Mouse (Mus musculus) olfactory bulb, adult 2 months (tissue): ENCODE measurements around the gene Uhrf1bp1. TPM values are rescaled to one million over a fixed set of nuclear protein-coding genes. Genes with fewer than 3 reads are reported as not detected.

ENCODE experiments used
- H3K27ac ChIP-seq: fragments of 200-500 bp; 2 replicates; pipeline ENCODE4 v1.5.1; 2012; ENCODE audit warnings: low read depth, low read length; ENCODE audit not compliant: insufficient read depth
- H3K4me1 ChIP-seq: fragments of 200-500 bp; 2 replicates; pipeline ENCODE4 v1.6.1; 2012; ENCODE audit warnings: low read length; ENCODE audit not compliant: control insufficient read depth, insufficient read depth
- H3K4me3 ChIP-seq: fragments of 200-500 bp; 2 replicates; pipeline ENCODE4 v1.5.1; 2012; ENCODE audit warnings: mild to moderate bottlenecking, low read depth, low read length, moderate library complexity; ENCODE audit not compliant: insufficient read depth
- CTCF ChIP-seq: fragments of 200-500 bp; IDR thresholded peaks from 2 replicates; pipeline ENCODE4 v1.5.1; 2012; ENCODE audit warnings: low read depth, mild to moderate bottlenecking, low read length, moderate library complexity; ENCODE audit not compliant: insufficient read depth
- POLR2A ChIP-seq: fragments of 200-500 bp; IDR thresholded peaks from 2 replicates; pipeline ENCODE4 v1.6.1; 2012; ENCODE audit warnings: mild to moderate bottlenecking, low read depth, low read length, moderate library complexity; ENCODE audit not compliant: insufficient read depth
- WGBS: fragments of 180-500 bp; shearing (Covaris S2); methylation state at CpG from one replicate; pipeline ENCODE4 v1.1.7; 2018; 5-methylcytosine and 5-hydroxymethylcytosine counted together
- polyA plus RNA-seq: library from polyadenylated mRNA; stranded (reverse); fragments of >200 nt; gene quantifications from 2 replicates; pipeline ENCODE4 v1.2.4, GENCODE M21; 2012; ENCODE audit warnings: low replicate concordance; ENCODE audit not compliant: missing spikeins, insufficient read depth, insufficient read length

Uhrf1bp1 gene
- polyA plus RNA-seq, 1 experiment, result not detected

DNA sequence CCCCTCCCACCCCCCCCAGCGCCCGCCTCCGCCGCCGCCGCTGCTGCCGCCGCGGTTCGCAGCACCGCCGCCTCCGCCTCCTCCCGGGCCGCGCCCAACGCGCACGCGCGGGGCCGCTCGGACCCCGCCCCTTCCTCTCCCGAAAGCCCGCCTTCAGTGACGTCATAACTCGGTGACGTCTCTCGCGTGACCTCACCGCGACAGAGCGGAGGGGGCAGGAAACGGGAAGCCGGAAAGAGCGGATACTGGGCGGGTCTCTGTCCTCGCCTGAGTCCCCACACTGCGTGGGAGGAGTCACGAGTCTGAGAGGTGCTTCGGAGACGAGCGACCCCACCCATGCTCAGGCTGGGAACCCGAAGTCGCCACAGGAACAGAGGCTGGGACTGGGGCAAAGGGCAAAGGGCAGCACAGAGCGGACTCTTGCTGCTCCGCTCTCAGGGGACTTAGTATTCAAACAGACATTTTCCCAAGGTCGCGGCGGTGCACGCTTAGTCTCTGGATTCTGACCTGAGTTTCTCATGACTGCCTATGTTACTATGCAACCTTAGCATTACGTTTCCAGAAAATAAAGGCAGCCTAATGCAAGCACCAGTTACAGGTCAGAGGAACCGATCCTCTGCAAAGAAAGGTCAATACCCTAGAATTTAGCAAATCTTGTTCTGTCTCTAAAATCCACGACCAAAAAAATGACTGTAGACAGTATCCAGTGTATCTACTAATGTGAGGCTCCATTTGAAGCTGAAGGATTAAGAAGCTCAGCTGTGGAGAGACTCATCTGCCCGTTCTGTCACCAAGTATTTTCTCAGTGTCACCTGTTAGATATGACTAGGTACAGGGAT is 35.5 kb upstream of the Uhrf1bp1 start, which contains the start of gene D17Wsu92e:
Gene D17Wsu92e (minus strand): TSS at position 81 of the 839 bp plus-strand sequence.
- TF ChIP-seq POLR2A (peak; percentile 93), CTCF (no peak)
- peak within 1 kb of the TSS; percentile 87 for H3K4me3 ChIP-seq
- 2% methylated on average over 56 of the region's 56 CpGs for WGBS
- H3K4me1 ChIP-seq, result peaks cover 13% of the 10 kb centered on the region
- H3K27ac ChIP-seq, result peak within 1 kb of the TSS; percentile 93

DNA sequence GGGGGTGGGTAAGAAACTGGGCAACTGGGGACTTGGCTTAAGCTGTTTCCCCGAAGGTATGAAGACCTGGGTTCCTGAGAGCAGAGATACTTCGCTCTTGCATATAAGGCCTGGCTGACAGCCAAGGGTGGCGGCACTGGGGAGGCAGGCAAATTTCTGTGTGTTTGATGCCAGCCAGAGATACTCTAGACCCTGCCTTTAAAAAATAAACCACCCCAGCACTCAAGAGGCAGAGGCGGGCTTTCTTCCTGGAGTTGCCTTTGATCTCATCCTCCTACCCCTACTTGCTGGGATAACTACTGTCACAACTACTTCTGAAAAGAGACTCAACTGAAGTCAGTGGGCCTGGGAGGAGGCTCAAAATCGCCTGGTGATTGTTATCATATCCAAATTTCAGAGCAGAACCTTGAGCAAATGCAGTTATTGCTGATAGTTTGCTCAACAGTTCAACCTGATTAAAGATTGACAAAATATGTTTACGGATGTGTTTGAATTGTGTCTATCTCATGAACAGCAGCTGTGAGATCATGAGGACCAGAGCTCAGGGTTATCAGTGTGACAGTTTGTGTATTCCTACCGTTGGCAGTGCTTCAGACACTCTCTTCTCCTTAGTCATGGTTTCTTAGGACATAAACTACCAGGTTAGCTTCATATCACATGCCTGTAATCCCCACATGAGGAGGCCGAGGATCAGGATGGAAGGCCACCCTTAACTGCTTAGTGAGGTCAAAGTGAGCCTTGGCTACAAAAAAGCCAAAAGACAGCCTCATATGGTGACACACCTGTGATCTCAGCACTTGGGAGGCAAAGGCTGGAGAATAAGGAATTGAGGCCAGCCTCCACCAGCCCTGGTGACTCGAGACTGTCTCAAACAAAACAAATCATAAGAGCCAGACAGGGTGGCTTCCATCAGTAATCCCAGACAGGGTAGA is 34.6 kb upstream of the Uhrf1bp1 start:
- Histone ChIP-seq H3K4me3 (no peak overlapping the region), H3K4me1 (peaks cover 16% of the 10 kb centered on the region), H3K27ac (peak overlapping the region; percentile 93)
- WGBS, result 54% methylated on average over 9 of the region's 9 CpGs
- TF ChIP-seq CTCF (no peak), POLR2A (no peak)

DNA sequence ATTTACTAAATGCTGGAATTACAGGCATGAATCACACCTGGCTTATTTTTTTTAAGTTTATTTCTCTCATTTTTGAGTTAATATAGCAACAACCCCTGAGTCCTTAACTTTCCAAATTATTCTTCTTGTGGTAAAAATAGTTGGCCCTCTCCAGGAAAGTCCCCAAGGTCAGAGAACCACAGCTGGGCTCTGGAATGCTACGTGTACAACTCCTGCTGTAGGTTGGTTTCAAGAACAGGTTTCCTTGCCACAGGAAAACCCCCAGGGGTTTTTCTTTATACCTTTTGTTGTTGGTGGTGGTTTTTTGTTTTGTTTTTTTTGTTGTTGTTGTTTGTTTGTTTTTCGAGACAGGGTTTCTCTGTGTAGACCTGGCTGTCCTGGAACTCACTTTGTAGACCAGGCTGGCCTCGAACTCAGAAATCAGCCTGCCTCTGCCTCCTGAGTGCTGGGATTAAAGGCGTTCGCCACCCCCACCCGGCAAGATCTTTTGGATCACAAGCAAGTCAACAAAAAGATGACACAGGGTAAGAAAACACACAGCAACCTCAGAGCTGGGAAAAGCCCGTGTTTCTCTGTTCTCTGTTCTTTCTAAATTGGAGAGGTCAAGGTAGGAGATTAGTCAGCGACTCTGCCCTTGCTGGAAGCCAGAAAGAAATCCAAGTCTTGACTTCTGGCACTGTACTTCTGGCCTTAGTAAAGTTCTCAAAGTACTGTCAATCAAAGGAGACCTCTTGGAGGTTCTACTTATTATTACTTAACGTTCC is 32.9 kb upstream of the Uhrf1bp1 start:
- no peak overlapping the region for H3K27ac ChIP-seq
- no peak for TF ChIP-seq POLR2A
- 83% methylated on average over 9 of the region's 9 CpGs for WGBS

DNA sequence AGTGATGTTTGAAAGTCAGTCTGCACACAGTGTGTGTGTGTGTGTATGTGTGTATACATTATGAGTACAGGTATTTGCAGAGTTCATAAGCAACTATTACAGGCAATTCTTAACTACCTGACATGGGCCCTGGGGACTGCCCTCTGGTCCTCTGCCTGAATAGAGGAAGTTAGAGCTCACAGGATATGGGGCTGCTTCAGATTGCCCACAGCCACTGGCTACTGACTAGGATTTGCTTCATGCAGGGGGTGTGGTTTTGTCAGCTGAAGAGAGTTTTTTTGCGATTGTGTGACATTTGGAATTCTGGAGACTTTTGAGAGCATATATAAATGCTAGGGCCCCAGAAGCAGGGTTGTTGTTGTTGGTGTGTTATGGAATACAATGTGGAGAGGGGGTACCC is 31.3 kb upstream of the Uhrf1bp1 start:
- H3K27ac ChIP-seq, result no peak overlapping the region
- no peak overlapping the region for H3K4me3 ChIP-seq
- TF ChIP-seq POLR2A (no peak), CTCF (no peak)
- 74% methylated on average over 1 of the region's 1 CpGs for WGBS
- H3K4me1 ChIP-seq, result peaks cover 6% of the 10 kb centered on the region; the same call in 1 of the 2 replicates

More for the DNA sequence above, 32.9 kb upstream of the Uhrf1bp1 start:
- Histone ChIP-seq H3K4me3 (no peak overlapping the region), H3K4me1 (peaks cover 14% of the 10 kb centered on the region)

DNA sequence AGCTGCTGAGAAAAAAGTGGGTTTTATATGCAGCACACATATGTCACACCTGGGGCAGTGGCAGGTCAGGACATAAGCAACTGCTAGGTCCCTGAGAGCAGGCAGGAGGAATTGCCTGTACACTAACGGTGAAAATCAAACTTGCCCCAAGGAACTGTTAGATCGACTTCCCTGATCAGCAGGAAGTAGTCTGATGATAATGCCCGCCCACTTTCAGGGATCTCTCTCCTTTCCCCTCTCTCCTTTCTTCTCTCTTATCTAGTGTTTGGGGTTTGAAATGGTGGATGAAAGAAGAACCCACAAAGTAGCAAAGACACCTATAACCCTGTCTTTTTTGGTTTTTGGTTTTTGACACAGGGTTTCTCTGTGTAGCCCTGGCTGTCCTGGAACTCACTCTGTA is 30.7 kb upstream of the Uhrf1bp1 start:
- Histone ChIP-seq H3K4me3 (no peak overlapping the region), H3K4me1 (peaks cover 6% of the 10 kb centered on the region; the same call in 1 of the 2 replicates), H3K27ac (no peak overlapping the region)
- no peak for TF ChIP-seq POLR2A
- WGBS, result 43% methylated on average over 3 of the region's 3 CpGs

DNA sequence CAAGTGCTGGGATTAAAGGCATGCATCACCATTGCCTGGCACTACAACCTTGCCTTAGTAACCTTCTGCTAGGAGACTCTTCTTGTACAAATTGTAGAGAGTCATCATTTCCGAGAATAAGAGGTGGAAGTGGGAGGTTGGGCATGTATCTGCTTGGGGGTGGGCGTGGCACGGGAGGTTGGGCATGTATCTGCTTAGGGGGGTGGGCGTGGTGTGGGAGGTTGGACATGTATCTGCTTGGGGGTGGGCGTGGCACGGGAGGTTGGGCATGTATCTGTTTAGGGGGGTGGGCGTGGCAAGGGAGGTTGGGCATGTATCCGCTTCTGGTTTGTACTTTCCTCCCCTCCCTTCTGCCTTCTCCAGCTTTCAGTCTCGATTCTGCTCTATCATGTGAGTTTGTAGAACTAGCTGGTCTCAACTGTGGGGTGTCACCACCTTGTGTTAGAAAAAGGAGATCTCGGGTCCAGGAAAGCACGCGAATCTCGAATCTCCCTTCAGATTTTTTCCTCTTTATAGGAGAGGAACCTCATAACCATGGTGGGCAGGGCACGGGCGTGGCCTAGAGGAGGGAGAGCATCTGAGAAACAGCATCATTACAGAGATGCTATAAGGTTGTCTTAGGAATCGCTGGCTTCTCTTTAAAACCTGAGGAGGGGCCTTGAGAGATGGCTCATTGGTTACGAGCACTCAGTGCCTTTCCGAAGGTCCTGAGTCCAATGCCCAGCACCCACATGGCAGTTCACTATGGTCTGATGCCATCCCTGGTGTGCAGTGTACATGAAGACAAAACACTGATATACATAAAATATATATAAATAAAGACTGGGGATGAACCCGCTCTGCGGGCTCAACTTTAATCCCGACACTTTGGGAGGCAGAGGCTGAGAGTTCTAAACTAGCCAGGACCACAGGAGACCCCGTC is 30.0 kb upstream of the Uhrf1bp1 start:
- Histone ChIP-seq H3K4me3 (no peak overlapping the region), H3K4me1 (peaks cover 6% of the 10 kb centered on the region; the same call in 1 of the 2 replicates), H3K27ac (no peak overlapping the region)
- WGBS, result 7% methylated on average over 22 of the region's 22 CpGs
- TF ChIP-seq POLR2A, result no peak

DNA sequence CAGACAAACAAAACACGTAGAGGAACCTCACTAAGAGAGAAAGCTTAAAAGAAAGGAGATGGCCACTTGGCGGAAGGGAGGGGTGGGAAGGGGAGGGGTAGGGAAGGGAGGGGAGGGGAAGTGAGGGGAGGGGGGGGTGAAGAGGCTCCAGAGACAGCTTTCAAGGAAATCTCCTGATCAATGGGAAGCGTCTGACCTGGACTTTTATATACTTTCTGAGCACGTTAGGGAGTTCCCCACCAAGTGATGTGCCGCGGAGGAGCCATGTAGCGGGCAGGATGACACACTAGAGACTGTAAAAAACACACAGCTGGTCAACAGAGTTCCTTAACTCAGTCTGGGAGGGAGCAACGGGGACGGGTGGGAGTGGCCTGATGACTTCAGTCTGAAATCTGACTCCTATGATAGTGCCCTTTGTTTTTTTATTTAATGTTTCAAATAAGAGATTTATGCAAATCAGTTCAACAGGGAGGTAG is 29.3 kb upstream of the Uhrf1bp1 start:
- Histone ChIP-seq H3K4me1 (peaks cover 3% of the 10 kb centered on the region; the same call in 1 of the 2 replicates), H3K4me3 (no peak overlapping the region), H3K27ac (no peak overlapping the region)
- 8% methylated on average over 9 of the region's 9 CpGs for WGBS
- TF ChIP-seq POLR2A (no peak), CTCF (no peak)
